Mouse (Mus musculus) kidney, embryonic 16.5 days (tissue): ENCODE measurements at regions not wholly inside any gene's neighbourhood (a gene's known extent, or its start where the extent isn't known, plus 50 kb on each side); places are given as distances from the start of the nearest gene placed in this dataset.

Experiments used
- ATAC-seq: fragments of 200-750 bp; cut with Nextera tagmentation; 2 replicates; pipeline ENCODE4 v1.8.0; 2017; ENCODE audit warnings: moderate TSS enrichment; ENCODE audit not compliant: low FRiP score, low TSS enrichment
- H3K27ac ChIP-seq: fragments of 300-500 bp; sonication (generic); 2 replicates; pipeline ENCODE4 v1.5.1; 2014; ENCODE audit warnings: low read length
- H3K27me3 ChIP-seq: fragments of 300-500 bp; sonication (generic); 2 replicates; pipeline ENCODE4 v1.6.1; 2014; ENCODE audit warnings: low read length, control low read depth, mixed read lengths; ENCODE audit not compliant: insufficient read depth
- H3K36me3 ChIP-seq: fragments of 300-500 bp; sonication (generic); 2 replicates; pipeline ENCODE4 v1.6.1; 2014; ENCODE audit warnings: low read length, control low read depth, mixed read lengths; ENCODE audit not compliant: insufficient read depth
- H3K4me1 ChIP-seq: fragments of 300-500 bp; sonication (generic); 2 replicates; pipeline ENCODE4 v1.6.1; 2014; ENCODE audit warnings: low read length, control low read depth, mixed read lengths; ENCODE audit not compliant: insufficient read depth
- H3K4me2 ChIP-seq: fragments of 300-500 bp; sonication (generic); replicated peaks from 2 replicates; pipeline ENCODE4 v1.6.1; 2014; ENCODE audit warnings: low read depth, low read length
- H3K4me3 ChIP-seq: fragments of 300-500 bp; sonication (generic); 2 replicates; pipeline ENCODE4 v1.5.1; 2014; ENCODE audit warnings: mild to moderate bottlenecking, low read length
- H3K9ac ChIP-seq: fragments of 300-500 bp; sonication (generic); replicated peaks from 2 replicates; pipeline ENCODE4 v1.6.1; 2014; ENCODE audit warnings: low read length
- H3K9me3 ChIP-seq: fragments of 300-500 bp; sonication (generic); 2 replicates; pipeline ENCODE4 v1.6.1; 2016; ENCODE audit warnings: low read length, control low read depth
- WGBS: fragments of 180-500 bp; shearing (Covaris S2); extraction: QIAGEN DNeasy Blood & Tissue Kit; methylation state at CpG from one replicate; pipeline ENCODE4 v1.1.7; 2014; 5-methylcytosine and 5-hydroxymethylcytosine counted together

DNA sequence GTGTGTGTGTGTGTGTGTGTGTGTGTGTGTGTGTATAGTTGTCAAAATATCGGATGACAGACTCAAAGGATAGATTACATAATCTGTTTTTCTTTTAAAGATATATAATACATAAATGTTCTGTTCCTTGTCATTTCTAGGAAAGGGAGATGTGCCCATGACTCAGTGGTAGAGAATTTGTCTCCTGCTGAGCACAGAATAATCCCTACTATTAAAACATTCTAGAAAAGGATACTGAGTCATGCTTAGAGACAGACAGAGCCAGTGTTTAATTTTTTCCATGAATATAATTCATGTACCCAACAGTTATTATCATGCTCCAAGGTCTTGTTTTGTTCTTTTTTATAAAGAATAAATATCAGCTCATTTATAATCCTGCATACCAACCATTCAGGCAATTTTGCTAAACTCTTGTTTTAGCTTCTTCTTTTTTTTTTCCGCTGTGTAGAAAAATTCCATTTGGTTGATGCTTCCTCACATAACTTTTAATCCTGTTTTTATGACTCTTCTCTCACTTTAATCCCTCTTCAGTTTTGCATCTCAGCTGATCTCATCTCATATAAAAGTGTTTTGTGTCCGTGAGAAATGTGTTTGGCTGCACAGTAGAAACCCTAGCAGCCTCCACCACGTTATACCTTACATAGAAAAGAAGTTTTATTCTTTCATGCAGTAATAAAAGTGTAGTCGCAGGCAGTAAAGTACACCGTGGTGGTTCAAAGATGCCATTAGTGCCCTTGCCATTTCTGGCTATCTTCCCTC lies 762.3 kb downstream of the Nedd1 start:
- Histone ChIP-seq H3K9ac (no peak overlapping the region), H3K4me1 (no peaks in the 10 kb centered on the region), H3K4me3 (no peak overlapping the region), H3K9me3 (no peaks in the 10 kb centered on the region), H3K4me2 (no peak overlapping the region), H3K36me3 (no peaks in the 10 kb centered on the region), H3K27me3 (no peaks in the 10 kb centered on the region), H3K27ac (no peak overlapping the region)
- WGBS: 70% methylated on average over 6 of the region's 6 CpGs
- ATAC-seq: no peak

DNA sequence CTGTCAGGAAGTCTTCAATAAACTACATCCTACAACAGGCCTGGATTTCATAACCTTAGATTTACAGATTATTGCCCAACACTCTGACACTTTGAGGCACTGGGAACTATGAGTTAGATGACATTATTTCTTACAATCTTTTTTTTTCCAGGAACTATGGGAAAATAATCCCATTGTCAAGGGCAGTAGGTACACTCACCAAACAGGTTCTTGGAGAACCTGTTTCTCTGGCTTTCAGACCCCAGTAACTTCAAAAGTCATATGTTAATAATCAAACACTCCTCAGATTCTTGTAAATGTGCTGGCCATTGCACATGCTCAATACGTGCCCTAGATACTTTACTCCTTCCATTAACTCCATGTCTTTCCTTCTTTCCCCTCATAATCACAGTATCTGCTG lies 769.1 kb downstream of the Nedd1 start:
- Histone ChIP-seq H3K4me2 (no peak overlapping the region), H3K4me1 (no peaks in the 10 kb centered on the region), H3K27ac (peak overlapping the region; percentile 67), H3K4me3 (no peak overlapping the region), H3K9me3 (no peaks in the 10 kb centered on the region), H3K27me3 (no peaks in the 10 kb centered on the region), H3K36me3 (no peaks in the 10 kb centered on the region), H3K9ac (no peak overlapping the region)
- WGBS: 70% methylated on average over 1 of the region's 1 CpGs
- ATAC-seq: peak; percentile 70; the same call in 1 of the 2 replicates

DNA sequence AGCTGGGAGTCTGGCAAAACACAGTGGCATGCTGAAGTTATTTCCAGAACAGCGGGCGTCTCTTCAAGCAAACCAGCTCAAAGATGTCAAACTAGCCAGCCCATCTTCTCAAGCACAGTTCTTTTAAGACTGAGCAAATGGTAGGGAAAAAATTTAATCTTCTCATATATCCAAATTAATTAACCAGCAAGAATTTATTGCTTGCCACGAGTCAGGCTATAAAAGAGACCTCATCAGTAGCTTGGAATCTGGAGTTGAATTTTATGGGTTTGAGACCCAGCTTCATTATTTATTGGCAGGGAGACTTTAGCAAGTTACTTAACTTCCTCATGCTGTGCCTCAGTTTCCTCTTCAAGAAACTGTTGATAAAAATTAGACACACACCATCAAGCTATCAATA lies 742.5 kb upstream of the Tmpo start:
- Histone ChIP-seq H3K4me1 (0 out of 2 replicates have a peak, but pooled peaks cover 4% of the 10 kb centered on the region), H3K9me3 (no peaks in the 10 kb centered on the region), H3K4me2 (no peak overlapping the region), H3K27ac (no peak overlapping the region), H3K9ac (no peak overlapping the region), H3K27me3 (no peaks in the 10 kb centered on the region), H3K4me3 (no peak overlapping the region), H3K36me3 (no peaks in the 10 kb centered on the region)
- 19% methylated on average over 3 of the region's 3 CpGs for WGBS
- no peak for ATAC-seq

DNA sequence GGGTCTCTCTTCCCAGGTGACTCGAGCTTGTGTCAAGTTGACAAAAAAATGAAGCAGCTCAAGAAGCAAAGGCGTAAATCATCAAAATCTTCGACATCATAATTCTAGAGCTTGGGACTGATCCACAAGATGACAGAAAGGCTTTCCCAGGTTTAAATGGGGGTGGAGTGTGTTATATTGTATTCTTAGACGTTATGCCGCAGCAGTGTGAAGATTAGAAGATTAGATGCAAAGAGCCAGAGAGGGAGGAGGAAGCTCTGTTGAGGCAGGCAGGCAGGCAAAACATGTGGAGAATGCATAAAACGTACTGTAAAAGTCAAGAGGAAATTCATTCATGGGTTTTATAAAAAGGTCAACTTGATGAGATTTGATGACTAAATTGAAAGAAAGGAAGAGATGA lies 708.7 kb upstream of the Tmpo start:
- no peak overlapping the region for H3K27ac ChIP-seq
- H3K27me3 ChIP-seq: no peaks in the 10 kb centered on the region
- 80% methylated on average over 6 of the region's 6 CpGs for WGBS
- no peak for ATAC-seq
- H3K4me3 ChIP-seq: no peak overlapping the region
- H3K9ac ChIP-seq: no peak overlapping the region
- no peaks in the 10 kb centered on the region for H3K36me3 ChIP-seq
- no peaks in the 10 kb centered on the region for H3K4me1 ChIP-seq
- H3K4me2 ChIP-seq: no peak overlapping the region
- H3K9me3 ChIP-seq: no peaks in the 10 kb centered on the region

DNA sequence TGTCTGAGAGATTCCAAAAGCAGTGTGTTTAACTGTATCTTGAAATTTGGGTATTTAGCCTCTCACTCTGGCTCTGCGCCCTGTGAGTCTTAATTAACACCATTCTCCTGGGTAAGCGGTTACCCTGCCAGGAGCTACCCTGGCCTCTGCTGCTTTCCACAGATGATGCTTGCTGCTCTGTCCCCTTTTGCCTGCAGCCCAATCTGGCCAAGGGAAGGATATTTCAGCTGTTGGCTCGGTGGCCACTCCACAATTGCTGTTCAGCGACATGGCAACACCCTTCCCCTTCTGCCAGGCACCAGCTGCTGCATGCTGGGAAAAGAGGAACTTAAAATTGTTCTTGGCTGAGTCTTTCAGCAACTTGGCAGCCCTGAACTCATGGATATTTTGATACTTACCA lies 707.4 kb upstream of the Tmpo start:
- Histone ChIP-seq H3K36me3 (no peaks in the 10 kb centered on the region), H3K4me1 (no peaks in the 10 kb centered on the region), H3K27me3 (no peaks in the 10 kb centered on the region), H3K27ac (no peak overlapping the region), H3K9me3 (no peaks in the 10 kb centered on the region), H3K9ac (no peak overlapping the region), H3K4me2 (no peak overlapping the region), H3K4me3 (no peak overlapping the region)
- ATAC-seq: no peak
- 81% methylated on average over 4 of the region's 4 CpGs for WGBS

DNA sequence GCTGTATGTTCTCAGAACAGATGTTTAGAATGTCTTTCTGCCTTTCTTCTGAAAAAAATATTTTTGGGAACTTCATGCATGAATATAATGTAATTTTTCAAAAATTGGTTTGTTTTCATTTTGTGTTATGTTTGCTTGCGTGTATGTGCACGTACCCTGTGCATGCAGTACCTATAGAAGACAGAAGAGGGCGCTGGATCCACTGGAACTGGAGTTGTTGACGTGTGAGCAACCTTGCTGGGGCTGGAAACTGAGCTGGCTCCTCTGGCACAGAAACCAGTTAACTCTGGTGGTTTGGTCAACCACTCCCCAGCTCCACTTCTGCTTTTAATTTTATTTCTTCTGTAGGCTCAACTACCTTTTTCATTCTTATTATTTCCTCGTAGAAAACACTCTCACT lies 702.0 kb upstream of the Tmpo start:
- H3K4me3 ChIP-seq: no peak overlapping the region
- no peaks in the 10 kb centered on the region for H3K9me3 ChIP-seq
- H3K27me3 ChIP-seq: no peaks in the 10 kb centered on the region
- no peaks in the 10 kb centered on the region for H3K36me3 ChIP-seq
- H3K4me1 ChIP-seq: peaks cover 10% of the 10 kb centered on the region
- no peak overlapping the region for H3K27ac ChIP-seq
- H3K9ac ChIP-seq: no peak overlapping the region
- no peak overlapping the region for H3K4me2 ChIP-seq
- ATAC-seq: no peak
- 79% methylated on average over 5 of the region's 5 CpGs for WGBS

DNA sequence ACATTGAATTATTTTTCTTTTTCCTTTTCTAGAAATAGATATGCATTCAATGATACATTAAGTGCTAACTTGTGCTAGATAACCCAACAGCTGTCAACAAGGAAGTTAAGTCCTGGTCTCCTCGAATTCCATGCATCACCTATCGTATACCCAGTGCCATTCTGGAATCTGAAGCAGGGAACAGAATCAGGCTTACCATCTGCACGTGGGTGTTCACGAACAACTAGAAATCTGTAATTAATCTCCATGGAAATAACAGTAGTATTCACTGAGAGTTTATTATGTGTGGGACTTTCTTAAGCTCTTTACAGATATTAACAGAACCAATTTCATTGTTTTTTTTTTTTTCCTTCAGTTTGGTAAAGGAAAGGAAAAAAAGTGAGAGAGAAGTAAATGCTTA lies 701.4 kb upstream of the Tmpo start:
- H3K9ac ChIP-seq: no peak overlapping the region
- H3K36me3 ChIP-seq: no peaks in the 10 kb centered on the region
- no peak overlapping the region for H3K27ac ChIP-seq
- H3K4me1 ChIP-seq: peaks cover 10% of the 10 kb centered on the region
- H3K27me3 ChIP-seq: no peaks in the 10 kb centered on the region
- WGBS: 70% methylated on average over 4 of the region's 4 CpGs
- H3K4me2 ChIP-seq: no peak overlapping the region
- no peak for ATAC-seq
- no peaks in the 10 kb centered on the region for H3K9me3 ChIP-seq
- H3K4me3 ChIP-seq: no peak overlapping the region

DNA sequence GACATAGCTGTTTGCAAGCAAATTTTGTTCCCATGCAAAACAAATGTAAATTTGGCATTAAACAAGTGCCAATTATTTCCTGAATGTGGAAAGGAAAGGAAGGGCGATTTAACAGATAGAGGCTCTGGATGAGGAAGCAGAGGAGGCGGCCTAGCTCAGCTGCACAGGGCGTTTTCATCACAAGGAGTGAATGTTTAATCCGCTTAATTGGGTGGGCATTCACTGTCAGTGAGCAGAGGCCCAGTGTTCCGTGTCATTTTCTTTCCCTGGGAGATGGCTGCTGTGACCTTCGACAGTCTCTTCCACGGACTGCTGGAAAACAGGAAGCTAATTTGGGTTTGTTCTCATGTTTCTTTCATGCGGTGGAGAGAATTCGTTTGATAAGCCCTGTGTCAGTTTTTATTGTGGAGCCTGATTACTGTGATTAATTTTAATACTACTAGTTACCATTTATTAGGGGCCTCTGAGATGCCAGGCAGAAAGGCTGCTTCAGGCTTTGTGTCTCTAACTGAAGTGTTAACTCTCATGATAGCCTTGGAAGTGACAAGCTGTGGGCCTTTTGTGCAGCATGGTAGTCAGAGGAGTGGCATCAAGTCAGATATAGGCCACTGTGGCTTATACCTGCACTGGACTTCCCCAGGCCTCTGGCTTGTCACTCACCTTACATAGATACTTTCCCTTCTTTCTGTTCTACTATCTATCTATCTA lies 700.6 kb upstream of the Tmpo start:
- Histone ChIP-seq H3K4me2 (no peak overlapping the region), H3K36me3 (no peaks in the 10 kb centered on the region)

DNA sequence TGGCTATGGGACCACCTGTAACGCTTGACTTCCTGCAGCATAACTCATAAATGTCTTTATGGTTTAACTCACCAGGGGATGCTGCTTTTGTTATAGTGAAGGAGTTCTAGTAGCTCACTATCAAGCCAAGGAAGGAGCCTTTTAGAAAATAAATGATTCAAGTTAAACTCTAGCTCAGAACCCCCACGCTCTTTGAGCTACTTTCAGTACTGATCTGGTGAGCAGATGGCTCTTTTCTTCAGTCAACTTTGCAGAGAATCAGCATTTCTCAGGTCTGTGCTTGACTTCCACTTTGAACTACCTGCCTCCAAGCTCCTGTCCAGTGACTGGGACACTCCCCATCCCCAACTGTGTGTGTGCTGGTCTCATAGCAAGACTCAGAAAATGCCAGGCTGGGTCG lies 694.3 kb upstream of the Tmpo start:
- H3K36me3 ChIP-seq: no peaks in the 10 kb centered on the region
- H3K27me3 ChIP-seq: no peaks in the 10 kb centered on the region
- no peaks in the 10 kb centered on the region for H3K9me3 ChIP-seq
- no peak overlapping the region for H3K4me2 ChIP-seq
- no peak overlapping the region for H3K27ac ChIP-seq
- H3K9ac ChIP-seq: no peak overlapping the region
- no peak overlapping the region for H3K4me3 ChIP-seq
- ATAC-seq: no peak
- 88% methylated on average over 3 of the region's 3 CpGs for WGBS
- H3K4me1 ChIP-seq: no peaks in the 10 kb centered on the region

More for the DNA sequence above, 700.6 kb upstream of the Tmpo start:
- Histone ChIP-seq H3K4me1 (peaks cover 10% of the 10 kb centered on the region), H3K4me3 (no peak overlapping the region), H3K9ac (no peak overlapping the region), H3K27me3 (no peaks in the 10 kb centered on the region), H3K9me3 (no peaks in the 10 kb centered on the region), H3K27ac (peak overlapping the region; percentile 53; the same call in 1 of the 2 replicates)
- WGBS: 13% methylated on average over 9 of the region's 9 CpGs
- ATAC-seq: peak; percentile 92

DNA sequence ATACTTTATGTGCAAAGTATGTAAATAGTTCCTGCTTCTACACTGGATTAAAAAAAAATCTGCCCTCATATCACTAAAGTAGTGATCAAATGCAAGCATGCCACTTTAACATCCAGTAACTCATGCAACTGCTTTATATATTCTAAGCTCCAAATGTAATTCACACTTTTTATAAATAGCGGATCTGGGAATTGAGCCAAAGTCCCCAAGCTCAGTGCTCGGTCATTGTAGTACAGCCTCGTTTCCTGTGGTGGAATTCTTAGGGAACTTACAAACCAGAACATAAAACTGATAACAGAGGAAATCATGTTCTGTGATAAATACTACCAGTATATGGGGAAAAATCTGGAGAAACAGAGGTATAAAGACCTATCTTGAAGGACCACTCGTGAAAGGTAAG lies 690.1 kb upstream of the Tmpo start:
- Histone ChIP-seq H3K9me3 (no peaks in the 10 kb centered on the region), H3K4me1 (no peaks in the 10 kb centered on the region), H3K9ac (no peak overlapping the region), H3K27me3 (no peaks in the 10 kb centered on the region), H3K27ac (no peak overlapping the region), H3K4me2 (no peak overlapping the region), H3K36me3 (no peaks in the 10 kb centered on the region), H3K4me3 (no peak overlapping the region)
- ATAC-seq: 0 out of 2 replicates have a peak, but pooled peaks have one; percentile 27
- 45% methylated on average over 4 of the region's 4 CpGs for WGBS
